Mouse (Mus musculus) cerebellum, postnatal 10 days (tissue): ENCODE results near the gene Gm21992.
A peak's percentile ranks its signal among the peaks of the same experiment; 100 is the strongest.
"Not testable (repeated sequence)": the region's sequence is repeated elsewhere in the genome, so short reads cannot be mapped to it uniquely, and the experiment has no call there.

Source experiments
- DNase-seq, 2 experiments: peaks; one replicate each; pipeline ENCODE4 v3.0.0; 2021; ENCODE audit warnings: mixed read lengths in 2 of 2

Gene Gm21992

DNA sequence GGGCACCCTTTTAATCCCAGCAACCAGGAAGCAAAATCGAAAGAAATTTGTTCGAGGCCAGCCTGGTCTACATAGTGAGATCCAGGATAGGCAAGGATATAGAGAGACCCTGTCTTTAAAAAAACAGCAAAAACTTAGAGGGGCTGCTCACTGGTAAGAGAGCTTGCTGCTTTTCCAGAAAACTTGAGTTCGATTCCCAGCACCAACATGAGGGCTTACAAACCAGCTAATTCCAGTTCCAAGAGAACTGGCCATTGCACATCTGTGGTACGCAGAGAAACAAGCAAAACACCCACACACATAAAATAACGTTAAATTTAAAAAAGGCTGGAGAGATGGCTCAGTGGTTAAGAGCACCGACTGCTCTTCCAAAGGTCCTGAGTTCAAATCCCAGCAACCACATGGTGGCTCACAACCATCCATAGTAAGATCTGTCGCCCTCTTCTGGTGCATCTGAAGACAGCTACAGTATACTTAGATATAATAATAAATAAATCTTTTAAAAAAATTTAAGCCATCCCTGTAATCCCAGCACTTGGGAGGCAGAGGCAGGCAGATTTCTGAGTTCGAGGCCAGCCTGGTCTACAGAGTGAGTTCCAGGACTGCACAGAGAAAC is 1.0 kb upstream of the Gm21992 start:
- not testable (repeated sequence) for DNase-seq

DNA sequence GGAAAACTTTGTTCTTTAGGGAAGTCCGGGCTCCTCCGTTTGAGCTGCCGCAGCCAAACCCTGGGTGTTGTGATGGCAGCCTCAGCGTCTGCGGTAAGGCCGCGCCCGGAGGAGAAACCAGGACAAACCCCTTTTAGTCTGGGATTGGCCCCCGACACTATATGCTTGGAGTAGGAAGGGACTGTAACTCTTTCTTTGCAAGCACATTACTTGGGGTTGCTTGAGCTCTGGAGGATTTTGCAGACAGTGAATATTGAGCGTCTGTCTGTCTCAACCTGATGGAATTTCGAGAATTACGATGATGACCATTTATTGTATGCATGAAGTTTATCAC is 464 bp upstream of the Gm21992 start:
- no peak for DNase-seq

DNA sequence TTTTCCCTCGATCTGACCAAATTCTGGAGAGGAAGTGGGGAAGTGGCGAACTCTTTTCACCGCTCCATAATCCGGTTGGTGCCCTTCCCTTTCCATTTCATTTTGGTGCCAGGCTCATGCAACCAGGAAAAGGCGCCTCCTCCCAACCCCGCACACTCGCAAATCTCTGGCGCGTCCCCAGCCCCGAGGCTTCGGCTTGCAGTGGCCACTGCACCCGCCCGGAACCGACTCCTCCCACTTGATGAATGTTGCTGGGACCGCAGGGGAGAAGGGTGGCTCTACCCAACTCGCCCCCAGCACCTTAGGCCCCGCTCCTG is 708 bp downstream of the Gm21992 start:
- DNase-seq = no peak

DNA sequence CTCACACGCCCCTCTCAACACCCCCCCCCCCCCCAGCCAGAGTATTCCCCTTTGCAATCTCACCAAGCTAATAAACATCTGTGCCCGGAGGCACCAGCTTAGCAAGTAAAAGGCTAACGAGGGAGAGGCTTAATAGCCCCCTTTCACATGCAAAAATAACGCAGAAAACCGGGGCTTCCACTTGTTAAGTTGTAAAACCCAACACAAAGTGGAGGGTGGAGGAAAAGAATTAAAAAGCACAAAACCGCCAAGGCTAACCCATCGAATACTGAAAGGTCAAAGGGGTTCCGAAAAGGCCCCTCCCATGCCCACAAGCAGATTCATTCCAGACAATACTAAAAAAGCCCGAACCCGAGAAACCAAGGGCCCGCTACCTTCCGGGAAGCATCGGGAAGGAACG is 1.1 kb downstream of the Gm21992 start:
- no peak for DNase-seq

DNA sequence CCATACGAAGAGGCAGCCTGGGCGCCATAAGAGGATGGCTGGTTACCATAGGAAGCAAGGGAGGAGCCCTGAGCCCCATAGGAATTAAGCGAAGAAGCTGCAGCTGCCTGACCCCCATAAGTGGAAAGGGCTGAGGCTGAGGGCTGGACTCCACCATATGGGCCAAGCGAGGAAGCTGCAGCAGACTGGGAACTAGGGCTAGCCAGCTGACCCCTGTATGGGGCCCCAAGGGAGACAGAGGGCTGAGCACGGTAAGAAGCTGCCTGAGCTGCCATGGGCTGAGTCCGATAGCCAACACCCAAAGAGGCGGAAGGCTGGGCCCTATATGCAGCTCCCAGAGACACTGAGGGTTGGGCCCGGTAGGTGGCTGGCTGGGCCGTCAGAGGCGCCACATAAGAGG is 8.1 kb downstream of the Gm21992 start:
- peak; percentile 29 to 35 for DNase-seq

DNA sequence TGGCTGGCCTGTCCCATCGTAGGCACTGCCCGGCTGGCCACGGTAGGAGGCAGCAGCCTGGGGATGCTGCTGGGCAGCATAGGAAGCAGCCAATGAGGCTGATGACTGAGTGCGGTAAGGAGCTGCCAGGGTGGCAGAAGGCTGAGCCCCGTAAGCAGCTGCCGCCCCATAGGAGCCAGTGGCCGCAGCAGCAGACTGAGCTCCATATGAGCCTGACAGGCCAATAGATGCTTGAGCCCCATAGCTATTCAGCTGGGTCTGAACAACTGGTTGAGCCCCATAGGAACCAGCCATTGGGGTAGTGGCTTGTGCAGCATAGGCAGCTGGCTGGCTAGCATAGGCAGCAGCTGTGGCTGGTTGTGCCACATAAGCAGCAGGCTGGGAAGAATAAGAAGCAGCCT is 8.7 kb downstream of the Gm21992 start:
- DNase-seq = peak; percentile 62 to 66

DNA sequence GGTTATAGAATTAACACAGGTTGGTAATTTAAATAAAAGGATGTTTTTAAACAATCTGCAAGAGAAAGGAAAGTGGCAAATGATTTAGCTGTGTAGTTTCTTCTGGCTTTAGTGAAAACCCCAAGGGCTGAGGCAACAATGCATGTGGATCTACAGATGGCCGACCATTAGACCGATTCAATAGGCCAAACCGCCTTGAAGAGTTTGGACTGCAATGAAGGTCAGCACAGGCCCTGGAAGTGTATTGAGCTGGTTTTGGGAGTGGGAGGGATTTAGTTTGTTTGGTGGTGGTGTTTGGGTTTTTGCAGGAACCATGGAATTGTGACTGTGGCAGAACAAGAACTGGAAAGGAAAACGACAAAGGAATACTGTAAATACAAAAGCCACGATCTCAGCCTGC is 12.3 kb downstream of the Gm21992 start:
- DNase-seq = no peak

DNA sequence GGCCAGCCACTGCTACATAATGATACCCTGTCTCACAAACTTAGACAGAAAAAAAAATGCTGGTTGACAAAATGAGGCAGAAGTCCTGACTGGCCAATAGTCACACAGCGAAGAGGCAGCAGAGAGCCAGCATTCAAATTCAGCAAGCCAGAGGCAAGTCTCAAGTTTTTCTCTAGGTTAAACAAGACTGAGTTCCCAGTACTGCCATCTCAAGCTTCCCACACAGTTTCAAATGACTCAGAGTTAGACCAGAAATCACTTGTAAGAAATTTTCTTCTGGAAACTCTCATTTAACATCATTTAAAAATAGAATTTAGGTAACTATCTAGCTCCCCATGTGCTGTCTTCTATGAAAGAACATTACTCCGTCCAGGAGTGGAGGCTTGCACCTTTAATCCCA is 13.6 kb downstream of the Gm21992 start:
- DNase-seq = no peak

DNA sequence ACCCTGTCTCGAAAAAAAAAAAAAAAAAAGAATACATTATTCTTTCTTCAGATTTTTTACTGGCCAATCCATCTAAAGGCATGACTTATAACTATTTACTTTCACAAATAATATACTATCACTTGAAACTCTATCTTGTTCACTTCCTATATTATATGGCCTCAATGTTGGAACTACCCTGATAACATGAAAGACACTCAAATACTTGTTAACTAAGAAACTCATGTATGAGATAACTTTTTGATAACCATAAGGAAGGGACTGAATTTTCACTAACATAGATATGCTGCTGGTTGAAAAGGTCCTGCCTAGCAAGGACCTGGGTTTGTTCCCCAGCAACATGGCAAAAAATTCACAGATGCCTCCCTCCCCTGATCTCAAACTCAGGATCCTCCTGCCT is 15.5 kb downstream of the Gm21992 start:
- no peak for DNase-seq

DNA sequence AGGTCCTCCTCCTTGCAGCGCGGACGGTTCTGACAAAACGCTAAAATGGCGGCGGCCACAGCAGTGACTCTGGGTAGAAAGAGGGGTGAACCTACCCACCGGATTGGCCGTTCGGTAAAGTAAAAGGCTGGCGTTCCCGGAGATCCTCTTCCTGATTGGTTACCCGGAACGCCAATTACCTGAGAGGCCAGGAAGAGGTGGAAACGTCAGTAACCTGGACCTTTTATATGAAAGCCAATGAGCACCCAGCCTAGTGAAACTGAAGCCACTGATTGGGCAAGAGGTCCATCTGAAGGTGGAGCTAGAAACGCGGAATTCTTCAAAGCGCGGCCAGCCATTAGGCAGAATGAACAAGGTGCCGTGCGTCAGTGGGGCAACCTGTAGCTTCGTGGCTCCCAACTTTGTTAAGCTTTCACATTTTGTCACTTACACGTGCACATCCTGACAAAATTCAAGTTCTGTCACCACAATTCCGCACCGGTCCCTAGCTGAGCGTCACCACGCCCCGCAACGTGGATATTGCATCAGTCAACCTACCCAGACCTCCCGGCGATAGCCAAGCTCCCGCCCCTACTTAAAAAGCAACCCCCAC is 17.5 kb downstream of the Gm21992 start, which contains the start of gene Rbm4:
Rbm4 (minus strand) TSS at position 71 of the 592 bp plus-strand sequence.
- peak; percentile 98 to 99 for DNase-seq

DNA sequence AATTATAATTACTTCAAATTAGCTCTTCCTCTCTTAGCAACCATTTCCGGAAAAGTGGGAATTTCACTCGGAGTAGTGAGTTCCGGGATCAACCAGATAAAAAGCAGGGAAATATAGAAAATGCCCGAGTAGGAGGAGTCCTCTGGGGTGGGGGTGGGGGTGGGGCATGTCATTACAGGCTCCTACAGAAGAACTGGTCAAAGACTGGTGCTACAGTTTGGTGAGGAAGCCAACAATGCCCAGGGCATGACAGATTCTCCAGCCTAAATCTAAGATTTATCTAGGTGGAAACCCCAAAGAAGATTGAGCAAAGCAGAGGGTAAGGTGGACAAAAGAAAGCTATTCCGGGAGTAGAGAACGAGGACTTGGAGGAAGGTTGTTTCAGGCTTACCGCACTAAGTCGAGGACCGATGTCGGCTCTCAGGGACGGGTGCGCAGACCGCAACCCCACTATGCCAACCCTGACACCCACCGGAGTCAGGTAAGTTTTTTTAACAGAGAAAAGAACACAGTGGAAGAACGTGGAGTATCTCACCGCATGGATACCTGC is 18.1 kb downstream of the Gm21992 start:
- DNase-seq = no peak

DNA sequence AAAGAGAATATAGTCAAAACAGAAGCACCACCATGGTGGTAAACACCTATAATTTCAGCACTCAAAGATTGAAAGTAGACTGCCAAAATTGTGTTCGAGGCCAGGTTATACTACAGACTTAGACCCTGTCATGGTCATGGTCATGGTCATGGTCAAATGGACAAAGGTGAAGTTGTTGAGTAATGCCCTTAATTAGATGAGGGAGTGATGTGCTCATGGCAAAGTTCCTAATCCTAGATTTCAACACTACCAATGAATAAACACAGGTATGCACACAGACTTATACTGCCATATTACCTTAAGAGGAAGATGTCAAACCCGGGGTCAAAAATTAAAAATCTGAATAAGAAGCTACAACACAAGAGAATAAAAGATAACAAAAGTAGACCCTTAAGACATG is 25.1 kb downstream of the Gm21992 start:
- no peak for DNase-seq

DNA sequence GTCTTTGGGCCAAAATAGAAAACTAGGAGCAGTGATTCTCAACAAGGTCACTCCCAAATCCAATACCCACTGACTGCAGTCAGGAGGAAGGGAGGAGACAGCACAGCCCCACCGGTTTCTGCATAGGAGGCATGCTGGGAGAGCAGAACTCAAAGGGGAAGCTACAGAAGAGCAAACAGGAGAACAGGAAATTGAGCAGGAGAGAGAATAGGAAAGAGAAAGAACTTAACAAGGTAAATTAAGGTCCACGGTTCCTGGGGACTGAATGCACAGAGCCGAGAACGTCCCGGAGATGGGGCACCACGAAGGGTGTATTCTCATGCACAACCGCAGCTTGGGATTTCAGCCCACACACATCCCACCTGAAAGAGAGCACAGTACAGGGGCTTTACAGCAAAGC is 26.2 kb downstream of the Gm21992 start:
- no peak for DNase-seq

DNA sequence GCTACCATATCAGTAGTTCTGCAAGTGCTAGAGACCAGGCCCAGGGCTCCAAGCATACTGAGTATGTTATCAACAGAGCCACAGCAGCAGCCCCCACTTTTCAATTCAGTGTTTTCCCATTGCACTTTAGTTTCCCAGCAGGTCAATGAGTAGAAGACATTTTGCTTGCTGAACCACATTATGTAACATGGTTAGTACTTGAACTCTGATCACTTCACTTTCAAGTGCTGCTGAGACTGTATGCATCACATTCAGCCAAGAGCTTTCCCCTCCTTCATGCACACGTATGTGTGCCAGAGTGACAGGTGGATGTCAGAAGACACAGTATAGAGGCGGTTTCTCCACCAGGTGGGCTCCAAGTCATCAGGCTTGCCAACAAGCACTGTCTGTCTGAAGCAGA is 28.5 kb downstream of the Gm21992 start:
- DNase-seq = no peak

DNA sequence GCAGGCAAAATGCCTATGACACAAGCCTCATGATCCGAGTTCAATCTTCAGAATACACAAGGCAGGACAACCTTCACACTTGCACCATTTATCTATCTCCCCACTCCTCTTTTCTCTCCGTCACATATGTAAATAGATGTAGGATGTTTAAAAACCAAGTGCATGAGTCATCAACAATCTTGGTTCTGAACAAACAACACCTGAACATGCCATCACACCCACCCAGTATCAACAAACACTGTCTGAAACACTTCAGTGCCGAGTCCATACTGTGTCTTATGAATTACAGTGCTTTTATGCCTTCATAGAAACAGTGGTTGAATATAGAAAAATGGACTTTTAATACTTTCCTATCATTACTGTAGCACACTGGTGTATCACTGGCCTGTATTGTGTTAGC is 38.6 kb downstream of the Gm21992 start:
- DNase-seq = no peak

DNA sequence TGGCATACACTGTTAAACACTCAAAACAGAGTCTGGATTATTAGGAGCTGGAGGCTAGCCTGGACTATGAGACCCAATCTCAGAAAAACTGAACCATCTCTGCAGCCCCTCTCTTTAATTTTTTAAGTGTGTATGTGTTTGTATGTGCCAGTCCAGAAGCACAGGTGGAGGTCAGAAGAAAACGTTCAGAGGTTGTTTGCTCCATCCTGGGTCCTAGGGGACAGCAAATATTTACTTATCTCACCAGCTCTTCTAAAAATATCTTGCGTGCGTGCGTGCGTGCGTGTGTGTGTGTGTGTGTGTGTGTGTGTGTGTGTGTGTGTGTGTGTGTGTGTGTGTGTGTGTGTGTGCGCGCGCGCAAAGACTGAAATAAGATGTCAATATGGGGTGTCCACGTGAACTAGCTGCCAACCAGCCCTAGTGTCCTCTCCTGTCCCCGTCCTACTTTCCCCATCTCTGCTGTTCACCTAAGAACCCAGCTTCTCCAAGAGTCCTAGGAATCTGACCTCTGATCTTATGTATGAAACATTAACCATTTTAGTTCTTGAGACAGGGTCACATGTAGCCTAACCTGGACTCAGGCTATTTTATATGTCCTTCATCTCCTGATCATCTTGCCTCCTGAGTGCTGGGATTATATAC is 43.8 kb downstream of the Gm21992 start:
- DNase-seq = no peak

DNA sequence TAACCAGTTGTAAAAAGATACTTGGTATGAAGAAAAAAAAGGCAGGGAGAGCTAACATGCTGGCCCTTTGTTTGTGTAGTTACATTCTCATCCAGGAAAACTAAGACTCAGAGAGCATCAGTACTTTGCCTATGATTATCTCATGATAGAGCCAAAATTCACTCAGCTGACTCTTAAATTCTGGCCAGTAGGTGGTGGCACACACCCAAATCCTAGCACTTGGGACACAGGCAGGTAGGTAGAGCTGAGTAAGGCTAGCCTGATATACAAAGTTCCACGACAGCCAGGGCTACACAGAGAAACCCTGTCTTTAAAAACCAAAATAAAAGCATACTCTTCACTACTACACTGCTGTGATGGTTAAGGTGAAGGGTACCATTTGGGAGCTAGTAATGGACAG is 48.5 kb downstream of the Gm21992 start:
- DNase-seq = peak; percentile 63 to 66

DNA sequence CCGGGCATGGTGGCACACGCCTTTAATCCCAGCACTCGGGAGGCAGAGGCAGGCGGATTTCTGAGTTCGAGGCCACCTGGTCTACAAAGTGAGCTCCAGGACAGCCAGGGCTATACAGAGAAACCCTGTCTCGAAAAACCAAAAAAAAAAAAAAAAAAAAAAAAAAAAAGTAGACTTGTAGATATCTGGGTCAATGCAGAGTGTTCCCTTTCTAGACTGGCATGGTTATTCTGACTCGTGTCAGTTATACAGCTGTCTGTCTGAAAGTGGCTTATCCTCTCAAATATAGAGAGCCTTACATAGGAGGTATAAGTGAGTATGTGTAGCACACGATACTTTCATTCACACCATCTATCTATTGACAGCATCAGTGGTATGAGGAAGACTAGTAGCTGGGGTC is 50.9 kb downstream of the Gm21992 start:
- DNase-seq = not testable (repeated sequence)

DNA sequence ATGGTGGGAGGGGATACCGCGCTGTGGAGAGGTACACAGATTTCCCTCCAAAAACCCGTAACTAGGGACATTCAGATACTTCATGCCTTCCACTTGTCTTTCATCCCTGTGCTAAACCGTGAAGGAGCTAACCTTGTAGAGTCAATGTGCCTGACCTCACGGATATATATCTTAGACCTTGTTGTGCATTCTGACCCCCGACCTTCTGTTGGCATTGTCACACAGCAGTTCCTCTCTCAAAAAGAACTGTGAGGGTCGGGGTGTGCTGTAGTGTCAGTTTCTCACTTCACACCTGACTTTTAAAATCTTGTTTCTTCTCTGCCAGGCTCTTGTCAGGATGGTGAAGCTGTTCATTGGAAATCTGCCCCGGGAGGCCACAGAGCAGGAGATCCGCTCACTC is 54.5 kb downstream of the Gm21992 start:
- DNase-seq = no peak

DNA sequence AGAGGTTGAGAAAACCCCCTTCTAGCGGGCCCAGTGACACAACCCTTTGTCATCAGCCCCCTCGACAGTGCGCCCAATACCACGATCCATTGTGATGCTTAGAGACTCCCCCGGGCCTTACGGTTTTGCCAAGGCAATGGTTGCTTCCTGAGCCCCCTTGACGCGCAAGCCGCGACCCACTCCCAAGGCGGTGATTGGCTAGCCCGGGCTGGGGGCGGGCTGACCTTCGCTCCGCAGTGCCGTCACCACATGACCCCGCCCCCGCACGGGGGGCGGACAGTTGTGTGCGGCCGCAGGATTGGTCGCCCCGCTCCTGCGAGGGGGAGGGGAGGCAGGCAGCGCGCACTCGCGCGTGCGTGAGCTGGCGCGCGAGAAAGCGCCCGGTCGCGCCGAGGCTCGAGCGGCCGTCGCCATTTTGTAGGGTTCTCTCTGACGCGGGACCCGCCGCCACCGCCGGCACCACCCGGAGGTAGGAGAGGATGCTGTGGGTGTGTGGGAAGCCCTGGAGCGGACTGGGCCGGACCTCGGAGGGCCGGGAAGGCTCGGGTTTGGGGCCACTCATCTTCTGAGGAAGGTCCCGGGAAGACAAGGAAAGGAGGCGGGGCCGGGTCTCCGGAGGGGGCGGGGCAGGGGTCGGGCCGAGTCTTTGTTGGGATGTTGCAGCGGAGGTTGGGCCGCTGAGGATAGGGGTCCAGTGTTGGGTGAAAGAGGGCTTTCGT is 55.1 kb downstream of the Gm21992 start, which contains the start of gene Rbm4b:
Rbm4b (plus strand) TSS at position 305 of the 719 bp plus-strand sequence.
- peak; percentile 99 to 100 for DNase-seq

DNA sequence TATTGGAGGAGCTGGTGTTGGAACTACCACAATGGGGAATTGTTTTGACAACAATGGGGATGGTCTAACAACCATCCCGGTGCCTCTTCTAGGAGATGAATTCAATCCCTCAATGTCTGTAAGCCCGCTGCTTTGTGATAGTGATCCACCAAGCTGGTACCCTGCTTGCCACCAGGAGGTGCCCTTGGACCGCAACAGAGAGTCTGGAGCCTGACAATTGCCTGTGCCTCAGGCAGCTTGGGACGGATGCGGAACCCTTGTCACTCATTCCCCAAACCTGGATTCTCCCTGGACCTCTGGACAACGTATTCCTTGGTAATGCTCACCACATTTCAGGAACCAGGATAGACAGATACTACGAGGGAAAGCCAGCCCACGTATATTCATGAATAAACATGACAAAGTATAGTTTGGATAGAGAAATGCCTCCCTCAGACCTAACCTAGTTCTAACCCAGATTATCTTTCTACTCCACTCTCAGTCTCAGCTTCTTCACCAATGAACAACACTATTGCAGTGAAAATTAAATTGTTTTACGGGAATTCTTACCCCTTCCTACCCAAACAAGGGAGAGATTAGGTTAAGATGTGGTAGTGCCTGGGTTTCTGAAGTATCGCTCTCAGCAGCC is 55.7 kb downstream of the Gm21992 start:
- DNase-seq = peak; percentile 95 to 96

DNA sequence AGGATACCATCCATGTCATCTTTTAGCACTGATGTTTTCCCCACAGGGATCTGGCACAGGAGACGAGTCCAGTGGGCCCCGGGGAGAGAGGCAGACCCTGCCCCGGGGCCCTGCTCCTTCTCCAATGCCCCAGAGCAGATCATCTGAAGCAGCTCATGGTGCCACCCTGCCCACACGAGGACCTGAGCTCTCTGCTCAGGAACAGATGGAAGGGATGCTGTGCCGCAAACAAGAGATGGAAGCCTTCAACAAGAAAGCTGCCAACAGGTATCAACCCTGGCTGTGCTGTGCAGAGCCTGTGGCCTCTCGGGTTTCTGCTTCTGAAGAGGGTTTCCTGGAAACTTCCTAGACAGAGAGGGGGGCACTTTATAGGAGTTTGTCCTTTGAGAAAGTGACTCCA is 61.4 kb downstream of the Gm21992 start:
- no peak for DNase-seq

DNA sequence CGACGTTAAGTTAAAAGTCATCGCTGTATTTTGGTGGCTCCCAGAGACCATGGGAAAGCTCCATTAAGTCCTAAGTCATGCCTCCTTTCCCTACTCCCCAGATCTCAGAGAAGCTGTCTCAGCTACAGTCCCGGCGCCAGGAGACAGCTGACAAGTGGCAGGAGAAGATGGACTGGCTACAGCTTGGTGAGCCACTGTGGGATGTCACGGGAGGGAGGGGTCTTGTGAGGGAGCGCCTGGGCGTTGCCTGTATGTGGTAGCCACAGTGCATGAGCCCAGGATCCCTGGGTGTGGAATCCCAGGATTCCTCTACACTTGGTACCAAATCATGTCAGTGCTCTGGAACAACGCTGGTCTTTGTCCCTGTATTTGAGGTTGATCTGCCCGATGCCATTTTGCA is 62.9 kb downstream of the Gm21992 start:
- no peak for DNase-seq
